Mouse (Mus musculus) layer of hippocampus, adult 11-12 months (tissue): ENCODE data around the gene Iqcc.

Source experiments
- DNase-seq: peaks from one replicate; pipeline ENCODE4 v3.0.0; 2022; ENCODE audit warnings: low spot score

The Iqcc gene

DNA sequence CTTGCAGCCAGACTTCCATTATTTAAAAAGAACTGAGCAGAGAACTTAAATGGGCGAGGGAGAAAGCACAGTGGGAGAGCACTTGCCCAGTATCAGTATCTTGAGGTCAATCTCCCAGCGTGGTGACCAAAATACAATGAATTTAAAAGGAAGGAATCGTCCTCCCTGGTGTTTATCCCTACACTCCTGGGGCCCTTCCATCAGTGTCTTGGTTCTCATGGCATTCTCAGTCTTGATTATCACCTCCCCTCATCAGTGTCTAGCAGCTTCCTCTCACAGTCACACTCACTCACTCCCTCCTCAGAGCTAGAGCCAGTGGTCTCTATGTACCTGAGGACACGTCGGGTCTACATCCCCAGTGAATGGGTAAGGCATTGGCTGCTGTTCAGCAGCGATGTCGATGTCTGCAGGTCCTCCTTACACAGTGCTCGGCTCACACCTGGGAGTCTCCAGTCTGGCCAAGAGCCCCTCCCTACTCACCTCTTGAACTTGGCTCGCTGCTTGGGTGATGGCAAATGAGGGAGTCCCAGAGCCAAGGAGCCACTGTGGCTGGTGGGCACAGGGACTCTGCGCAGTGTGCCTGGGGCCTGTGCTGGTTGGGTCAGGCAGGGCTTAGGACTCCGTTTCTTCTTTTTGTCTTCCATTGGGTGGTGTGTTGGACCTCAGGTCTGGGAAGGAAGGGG, 3.4 kb upstream of the Iqcc start:
- no peak for DNase-seq

DNA sequence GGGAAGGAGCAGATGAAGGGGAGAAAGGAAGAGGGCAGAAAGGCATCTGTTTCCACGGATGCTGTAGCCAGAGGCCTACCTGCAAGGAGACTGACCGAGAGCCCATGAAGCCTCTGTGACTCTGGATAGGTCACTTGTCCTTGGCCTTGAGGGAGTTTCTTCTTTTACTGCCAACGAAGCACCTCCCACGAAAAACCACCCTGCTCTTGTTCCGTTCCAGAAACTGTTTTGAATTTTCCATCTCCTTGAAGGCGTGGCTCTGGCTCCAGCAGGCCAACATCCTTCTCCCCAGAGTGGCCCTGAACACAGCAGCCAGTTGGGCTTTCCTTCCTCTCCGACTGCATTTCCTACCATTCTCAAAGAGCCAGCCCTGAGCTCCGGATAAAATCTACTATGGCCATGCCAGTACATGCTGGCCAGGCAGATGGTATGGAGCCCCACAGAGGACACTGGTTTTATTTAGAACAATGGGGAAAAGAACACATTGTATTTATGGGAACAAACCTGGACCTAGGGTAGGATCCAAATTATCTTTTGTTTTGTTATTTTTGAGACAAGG, 2.5 kb upstream of the Iqcc start:
- no peak for DNase-seq

DNA sequence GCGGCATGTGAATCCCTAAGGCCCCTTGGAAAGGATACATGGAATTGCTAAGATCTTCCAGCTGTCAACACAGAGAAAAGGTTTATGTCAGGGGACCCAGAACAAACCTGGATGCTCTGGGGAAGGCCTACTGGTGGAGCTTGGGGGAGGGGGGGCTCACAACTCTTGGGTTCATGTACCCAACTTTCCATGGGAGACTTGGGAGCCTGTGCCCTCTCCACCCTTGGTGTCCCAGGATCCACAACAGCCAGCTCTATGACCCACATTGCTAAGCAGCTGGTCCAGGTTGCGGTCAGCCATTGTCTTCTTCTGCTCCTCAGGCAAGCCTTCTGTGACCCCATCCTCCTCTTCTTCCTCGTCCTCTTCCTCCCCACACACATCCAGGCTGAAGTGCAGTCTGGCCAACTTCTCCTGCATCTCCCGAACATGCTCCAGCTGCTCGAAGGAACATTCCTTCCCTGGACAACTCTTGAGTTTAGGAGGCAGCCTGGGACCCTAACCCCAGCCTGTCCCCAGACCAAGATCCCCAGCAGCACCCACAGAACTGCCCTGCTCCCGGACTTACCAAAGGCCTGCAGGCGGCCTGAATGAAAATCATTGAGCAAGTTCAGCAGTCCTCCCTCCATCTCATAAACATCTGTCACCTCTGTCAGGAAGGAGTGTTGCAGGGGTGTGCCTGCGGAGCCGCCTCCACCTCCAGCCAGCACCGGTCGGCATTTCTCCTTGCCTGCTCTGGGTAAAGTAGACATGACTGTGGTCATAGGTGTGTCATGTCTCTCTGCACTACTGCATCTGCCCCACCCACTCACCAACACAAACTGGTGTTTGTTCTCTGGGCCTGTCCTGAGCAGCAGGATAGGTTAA, 1.8 kb upstream of the Iqcc start:
- no peak for DNase-seq

DNA sequence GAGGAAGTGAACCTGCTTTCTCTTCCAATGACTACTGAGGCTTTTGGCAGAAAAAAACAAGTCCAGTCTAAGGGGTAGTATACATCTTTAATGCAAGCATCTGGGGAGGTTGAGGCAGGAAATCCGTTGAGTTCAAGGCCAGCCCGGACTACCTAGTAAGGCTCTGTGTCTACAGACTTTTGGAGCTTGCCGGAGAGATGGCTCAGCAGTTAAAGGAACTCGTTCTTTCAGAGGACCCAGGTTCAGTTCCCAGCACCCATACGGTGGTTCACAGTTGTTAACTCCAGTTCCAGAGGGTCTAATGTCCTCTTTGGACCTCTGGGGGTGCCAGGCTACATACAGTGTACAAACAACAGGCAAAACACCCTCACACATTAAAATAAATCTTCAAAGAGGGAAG, 868 bp downstream of the Iqcc start:
- DNase-seq = no peak

DNA sequence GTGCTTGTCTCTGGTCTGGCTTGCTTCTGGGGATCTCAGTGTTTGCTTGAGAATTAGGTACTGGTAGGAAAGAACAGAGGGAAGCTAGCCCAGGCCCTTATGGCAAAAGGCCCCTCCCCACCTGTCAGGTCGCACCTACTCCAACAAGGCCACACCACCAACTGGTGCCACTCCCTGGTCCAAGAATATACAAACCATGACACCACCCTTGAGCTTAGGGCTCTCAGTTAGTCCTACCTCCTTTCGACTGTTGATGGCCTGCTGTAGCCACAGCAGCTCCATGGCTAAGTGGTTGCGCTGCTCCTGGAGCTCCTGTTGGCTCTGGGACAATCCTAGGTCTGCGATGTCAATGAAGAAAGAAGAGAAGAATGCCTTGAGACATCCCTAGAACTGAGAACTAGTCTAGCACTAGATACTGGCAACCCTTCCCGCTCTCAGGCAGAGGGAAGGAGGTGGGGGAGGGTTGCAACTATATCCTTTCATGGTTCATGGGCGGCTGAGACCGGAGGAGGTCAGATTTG, 1.7 kb downstream of the Iqcc start:
- no peak for DNase-seq

DNA sequence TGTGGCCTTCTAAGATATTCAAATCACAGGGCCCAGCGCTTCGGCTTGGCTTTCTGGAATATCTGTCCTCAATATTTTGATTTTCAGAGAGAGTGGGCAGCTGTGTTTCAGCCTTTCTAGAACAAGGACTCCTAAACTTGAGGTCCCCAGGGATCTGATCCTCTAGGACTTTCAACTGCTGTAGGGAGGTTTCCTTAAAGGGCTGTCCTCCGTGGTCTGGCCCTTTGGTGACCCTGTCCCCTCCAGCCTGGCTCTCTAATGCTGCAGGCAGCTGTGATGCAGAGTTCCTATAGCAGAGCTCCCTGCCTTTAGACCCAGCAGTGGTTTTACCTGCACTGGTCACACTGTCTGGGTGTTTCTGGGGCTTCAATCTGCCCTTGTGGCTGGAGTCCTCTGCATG, 2.3 kb downstream of the Iqcc start:
- DNase-seq = no peak

DNA sequence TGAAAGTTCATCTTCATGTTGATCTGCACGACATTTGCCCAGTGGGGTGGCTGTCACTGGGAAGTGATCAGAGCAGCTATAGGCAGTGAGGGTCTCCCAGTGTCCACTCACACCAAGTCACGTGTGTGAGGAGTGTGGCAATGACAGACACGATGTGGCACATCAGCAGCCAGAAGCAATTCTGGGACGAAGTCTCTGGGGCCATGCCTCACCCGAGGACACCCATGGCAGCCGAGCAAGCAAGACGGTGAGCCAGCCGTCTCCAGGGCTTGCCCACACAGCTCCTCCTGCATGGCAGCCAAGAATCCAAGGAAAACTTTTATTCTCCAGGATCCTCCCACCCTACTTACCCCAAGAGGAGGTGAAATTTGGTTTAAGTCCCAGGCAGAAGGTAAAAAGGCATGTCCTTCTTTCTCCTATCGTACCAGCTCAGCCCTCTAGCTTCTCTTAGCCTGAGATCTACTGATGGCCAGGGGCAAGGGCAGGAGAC, 3.1 kb downstream of the Iqcc start:
- no peak for DNase-seq

DNA sequence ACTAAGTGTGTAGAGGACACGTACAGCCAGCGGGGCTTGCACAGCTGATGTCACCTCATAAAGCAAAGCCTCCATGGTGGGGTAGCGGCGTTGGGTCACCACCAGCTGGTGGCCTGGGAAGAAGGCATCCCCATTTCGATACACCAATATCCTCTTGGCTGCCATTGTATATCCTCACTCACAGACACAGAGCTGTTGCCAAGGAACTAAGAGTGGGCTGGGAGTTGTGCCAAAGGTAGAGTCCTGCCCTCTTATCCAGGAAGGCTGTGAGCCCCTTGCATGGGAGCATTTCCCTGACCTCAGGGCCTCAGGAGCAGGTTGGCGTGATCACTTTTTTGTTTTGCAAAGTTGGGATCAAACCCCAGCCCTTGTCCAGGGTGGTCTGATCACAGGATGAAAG, 4.8 kb downstream of the Iqcc start, which contains the start of gene Dcdc2b:
Gene Dcdc2b (minus strand): TSS at position 165 of the 400 bp plus-strand sequence.
- DNase-seq = no peak

GRCm38 (mm10) chr4:129610472-129610871, 8.4 kb downstream of the Iqcc start:
- no peak for DNase-seq

- DNase-seq = no peak
Measured at GRCm38 (mm10) chr4:129610026-129610425, 8.9 kb downstream of the Iqcc start.

GRCm38 (mm10) chr4:129609139-129609631, 9.7 kb downstream of the Iqcc start:
- DNase-seq = no peak

GRCm38 (mm10) chr4:129608426-129609025, 10.4 kb downstream of the Iqcc start:
- DNase-seq = peak; percentile 88

GRCm38 (mm10) chr4:129600233-129601158, 18.4 kb downstream of the Iqcc start, which contains the start of the genes Eif3i and Tmem234:
Eif3i (minus strand) TSS chr4:129600648.
Tmem234 (plus strand) TSS chr4:129600668.
- peak; percentile 84 for DNase-seq

- DNase-seq = no peak
Measured at GRCm38 (mm10) chr4:129588865-129589264, 30.0 kb downstream of the Iqcc start.

DNA sequence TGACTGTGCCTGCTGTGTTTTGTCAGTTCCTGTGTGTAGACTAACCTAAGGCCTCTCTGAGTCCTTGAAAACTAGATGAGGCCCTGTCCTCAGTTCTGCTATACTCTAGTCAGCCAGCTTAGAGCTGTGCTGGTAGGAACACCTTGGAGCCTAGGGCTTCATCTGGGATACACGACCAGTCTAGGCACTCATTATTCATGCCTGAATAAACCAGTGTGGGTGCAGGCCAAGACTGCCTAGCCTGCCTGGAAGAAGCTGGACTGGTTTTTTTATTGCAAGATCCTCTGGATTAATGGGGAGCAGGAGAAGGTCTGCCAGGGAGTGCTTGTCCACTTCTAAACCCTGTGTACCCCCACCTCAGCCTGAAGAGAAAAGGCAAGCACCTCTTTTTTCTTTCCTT, 32.0 kb downstream of the Iqcc start:
- DNase-seq = no peak

DNA sequence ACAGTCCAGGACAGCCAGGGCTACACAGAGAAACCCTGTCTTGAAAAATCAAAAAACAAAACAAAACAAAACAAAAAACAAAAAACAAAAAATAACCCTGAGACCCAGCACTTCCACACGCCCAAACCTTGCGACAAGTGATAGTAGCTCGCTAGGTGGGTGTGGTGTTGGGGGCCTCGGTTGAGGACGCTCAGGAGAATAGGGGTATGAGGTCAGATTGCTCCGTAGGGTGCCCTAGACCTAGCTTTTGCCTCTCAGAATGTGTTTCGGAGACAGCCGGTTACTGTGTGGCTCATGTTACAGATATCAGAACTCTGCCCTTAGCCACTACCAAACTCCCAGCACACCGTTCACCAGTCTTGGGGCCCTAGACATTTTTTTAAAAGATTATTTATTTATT, 33.1 kb downstream of the Iqcc start:
- DNase-seq = no peak

DNA sequence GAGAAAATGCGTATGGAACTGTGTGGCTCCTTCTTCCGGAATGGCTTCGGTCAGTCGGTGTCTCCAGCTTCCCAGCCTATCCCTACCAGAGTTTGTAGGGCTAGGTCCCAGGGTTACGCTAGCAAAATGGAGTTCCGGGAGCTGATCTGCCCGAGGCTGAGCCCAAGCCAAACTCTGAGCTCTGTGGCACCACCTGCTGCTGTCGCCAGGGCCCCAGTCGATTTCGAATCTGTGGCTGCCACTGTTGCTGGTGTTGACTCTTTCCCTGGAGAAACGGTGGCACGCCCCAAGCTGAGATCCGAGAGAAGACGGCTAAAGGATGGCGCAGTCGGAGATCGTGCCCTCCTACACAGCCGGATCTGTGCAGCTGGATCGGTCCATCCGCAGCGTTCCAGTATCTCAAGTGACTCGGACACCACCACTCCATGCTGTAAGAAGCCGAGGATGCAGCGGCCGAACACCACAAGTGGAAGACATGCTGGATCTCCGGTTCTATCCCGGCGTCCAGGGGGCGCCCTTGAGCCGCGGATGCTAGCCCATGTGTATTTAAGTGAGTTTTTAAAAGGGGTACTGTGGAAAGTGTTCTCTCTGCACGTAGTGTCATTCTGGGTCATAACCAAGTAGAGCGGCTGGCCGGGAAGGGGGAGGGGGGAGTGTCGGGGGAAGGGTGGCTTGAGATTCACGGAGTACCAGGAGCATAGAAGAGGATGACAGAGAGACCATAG, 33.9 kb downstream of the Iqcc start:
- peak; percentile 90 for DNase-seq

DNA sequence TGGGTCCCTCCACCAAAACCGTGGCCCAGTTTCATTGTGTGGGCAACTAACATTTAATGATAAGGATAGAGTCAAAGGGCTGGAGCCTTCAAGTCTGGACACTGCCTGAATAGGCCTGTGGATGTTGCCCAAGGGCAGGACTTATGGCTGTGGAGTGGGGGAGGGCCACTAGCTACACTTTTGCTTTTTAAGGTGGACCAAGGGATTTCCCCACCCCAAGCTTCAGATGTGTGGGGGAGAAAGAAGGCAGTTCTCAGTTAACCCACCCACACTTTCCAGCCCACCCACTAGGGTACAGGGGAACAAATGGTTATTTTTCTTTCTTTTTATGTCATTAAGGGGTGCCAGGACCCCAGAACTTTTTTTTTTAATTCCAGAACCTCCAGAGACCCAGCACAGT, 34.5 kb downstream of the Iqcc start:
- DNase-seq = no peak

GRCm38 (mm10) chr4:129582251-129582650, 36.6 kb downstream of the Iqcc start:
- no peak for DNase-seq

DNA sequence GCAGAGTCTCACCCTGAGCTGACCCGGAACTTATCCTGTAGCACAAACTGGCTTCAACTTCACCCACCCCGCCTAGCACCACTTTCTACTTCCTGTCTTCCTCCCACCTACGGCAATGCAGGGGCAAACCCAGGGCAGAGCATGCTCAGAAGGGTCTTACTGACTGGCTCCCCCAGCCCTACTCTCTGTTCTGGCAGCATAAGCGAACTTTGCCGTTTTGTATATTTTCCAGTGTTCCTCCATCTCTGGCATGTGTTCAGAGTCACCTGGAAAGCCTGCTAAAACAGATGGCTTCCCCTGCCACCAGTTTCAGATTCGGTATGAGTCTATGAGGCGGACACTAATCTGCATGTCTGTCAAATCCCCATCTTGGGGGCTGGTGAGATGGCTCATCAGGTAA, 38.6 kb downstream of the Iqcc start:
- peak; percentile 25 for DNase-seq
